Mouse (Mus musculus) spleen, postnatal 14 days (tissue): ENCODE data around the gene Sec14l1.

ENCODE experiments used
- DNase-seq, 2 experiments: peaks; one replicate each; pipeline ENCODE4 v3.0.0; 2021 to 2022; ENCODE audit warnings: low spot score in 2 of 2

The Sec14l1 gene

GRCm38 (mm10) chr11:117108595-117108994 is 6.4 kb upstream of the Sec14l1 start:
- no peak for DNase-seq

- no peak for DNase-seq
Measured at GRCm38 (mm10) chr11:117109179-117109954, 5.6 kb upstream of the Sec14l1 start.

- no peak for DNase-seq
Measured at GRCm38 (mm10) chr11:117111967-117112648, 2.9 kb upstream of the Sec14l1 start.

- no peak for DNase-seq
Measured at GRCm38 (mm10) chr11:117112649-117113051, 2.3 kb upstream of the Sec14l1 start.

- DNase-seq = peak in 1 of 2 experiments; percentile 36
Measured at GRCm38 (mm10) chr11:117113377-117113776, 1.6 kb upstream of the Sec14l1 start.

GRCm38 (mm10) chr11:117114231-117114591 is 757 bp upstream of the Sec14l1 start:
- DNase-seq = no peak

GRCm38 (mm10) chr11:117115346-117116219 is 615 bp downstream of the Sec14l1 start:
- DNase-seq = peak in 1 of 2 experiments; percentile 15

GRCm38 (mm10) chr11:117116350-117117303 is 1.7 kb downstream of the Sec14l1 start:
- no peak for DNase-seq

GRCm38 (mm10) chr11:117117321-117117720 is 2.4 kb downstream of the Sec14l1 start:
- no peak for DNase-seq

- DNase-seq = no peak
Measured at GRCm38 (mm10) chr11:117117791-117118190, 2.8 kb downstream of the Sec14l1 start.

GRCm38 (mm10) chr11:117118248-117118647 is 3.3 kb downstream of the Sec14l1 start:
- no peak for DNase-seq

- no peak for DNase-seq
Measured at GRCm38 (mm10) chr11:117118721-117119321, 3.9 kb downstream of the Sec14l1 start.

- no peak for DNase-seq
Measured at GRCm38 (mm10) chr11:117119723-117120122, 4.8 kb downstream of the Sec14l1 start.

GRCm38 (mm10) chr11:117120285-117121163 is 5.6 kb downstream of the Sec14l1 start:
- no peak for DNase-seq

GRCm38 (mm10) chr11:117121164-117121535 is 6.2 kb downstream of the Sec14l1 start:
- DNase-seq = no peak

GRCm38 (mm10) chr11:117121954-117122353 is 7.0 kb downstream of the Sec14l1 start:
- DNase-seq = no peak

GRCm38 (mm10) chr11:117123418-117124085 is 8.6 kb downstream of the Sec14l1 start:
- no peak for DNase-seq

GRCm38 (mm10) chr11:117124539-117124938 is 9.6 kb downstream of the Sec14l1 start:
- DNase-seq = no peak

GRCm38 (mm10) chr11:117127250-117127837 is 12.4 kb downstream of the Sec14l1 start:
- no peak for DNase-seq
